Mouse (Mus musculus): Measurements from ENCODE around the gene Trim41. TPM values are rescaled to one million over a fixed set of nuclear protein-coding genes. Genes with fewer than 3 reads are reported as not detected.

The Trim41 gene
- polyA plus RNA-seq, 1 experiment from 2014 or later, result 7.5 TPM

DNA sequence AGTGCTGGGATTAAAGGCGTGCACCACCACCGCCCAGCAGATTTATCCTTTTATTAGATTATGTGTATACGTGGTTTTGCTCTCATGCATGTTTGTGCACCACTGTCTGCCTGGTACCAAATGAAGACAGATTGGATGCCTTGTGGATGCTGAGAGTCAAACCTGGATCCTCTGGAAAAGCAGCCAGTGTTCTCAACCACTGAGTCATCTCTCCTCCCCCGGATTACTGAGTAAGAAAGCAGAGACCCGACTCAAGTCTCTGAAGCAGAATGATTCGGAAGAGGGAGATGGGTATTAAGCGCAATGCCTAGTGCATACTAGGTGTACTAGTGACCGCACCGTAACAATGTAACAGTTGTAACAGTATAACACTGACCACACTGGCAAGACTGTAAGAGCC, 53.0 kb downstream of the Trim41 start:
- H3K27ac ChIP-seq (replicated peaks), result no peak overlapping the region
- H3K4me1 ChIP-seq, result no peaks in the 10 kb centered on the region
- H3K9me3 ChIP-seq (replicated peaks), result no peaks in the 10 kb centered on the region
- no peak overlapping the region for H3K9ac ChIP-seq
- H3K27me3 ChIP-seq, result no peaks in the 10 kb centered on the region
- H3K4me3 ChIP-seq (replicated peaks), result no peak overlapping the region
- H3K4me2 ChIP-seq (replicated peaks), result no peak overlapping the region
- 91% methylated on average over 9 of the region's 9 CpGs for WGBS
- H3K36me3 ChIP-seq, result no peaks in the 10 kb centered on the region
- no peak for ATAC-seq (ENCODE audit: insufficient number of reproducible peaks, low FRiP score, low TSS enrichment, low read depth)

DNA sequence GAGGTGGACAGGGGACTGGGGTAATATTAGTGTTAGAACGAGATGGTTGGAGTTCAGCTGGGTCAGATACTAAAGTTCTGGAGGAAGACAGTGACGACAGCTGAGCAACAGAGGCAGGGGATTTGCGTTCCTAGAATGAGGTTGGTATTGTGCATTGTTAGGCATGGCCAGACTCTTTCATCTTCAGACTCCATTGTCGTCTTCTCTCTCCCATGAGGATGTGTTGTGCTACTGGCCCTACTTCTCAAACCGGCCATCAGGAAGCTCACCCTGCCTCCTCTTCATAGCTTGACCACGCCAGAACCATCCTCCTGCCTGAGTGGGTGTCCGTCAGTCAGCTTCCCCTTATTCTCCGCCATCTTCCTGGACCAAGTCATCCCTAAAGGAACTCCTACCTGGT, 58.1 kb downstream of the Trim41 start:
- H3K9ac ChIP-seq, result no peak overlapping the region
- no peaks in the 10 kb centered on the region for H3K4me1 ChIP-seq
- H3K27me3 ChIP-seq, result no peaks in the 10 kb centered on the region
- ATAC-seq (ENCODE audit: insufficient number of reproducible peaks, low FRiP score, low TSS enrichment, low read depth), result no peak
- no peaks in the 10 kb centered on the region for H3K36me3 ChIP-seq
- H3K9me3 ChIP-seq (replicated peaks), result no peaks in the 10 kb centered on the region
- no peak overlapping the region for H3K4me3 ChIP-seq (replicated peaks)
- no peak overlapping the region for H3K4me2 ChIP-seq (replicated peaks)
- WGBS, result 81% methylated on average over 8 of the region's 8 CpGs
- no peak overlapping the region for H3K27ac ChIP-seq (replicated peaks)

Other genes with a start within 250 kb of the Trim41 start
- 718 and 762 TPM in 2 replicates for gene Rack1, start 17.0 kb downstream of the Trim41 start, polyA plus RNA-seq (2015; fragmentation: Nextera tagmentation; extraction: Ambion mirVana)
- 5.4 and 5.8 TPM in 2 replicates for gene Trim7, start 8.8 kb upstream of the Trim41 start, polyA plus RNA-seq (2015; fragmentation: Nextera tagmentation; extraction: Ambion mirVana)
- 2.3 and 4.9 TPM in 2 replicates for gene Gm12184, start 9.3 kb upstream of the Trim41 start, polyA plus RNA-seq (2015; fragmentation: Nextera tagmentation; extraction: Ambion mirVana)
- gene Irgm1, start 54.3 kb upstream of the Trim41 start, polyA plus RNA-seq (2015; fragmentation: Nextera tagmentation; extraction: Ambion mirVana), result 8.3 and 8.8 TPM in 2 replicates
- 0.20 and 0.49 TPM in 2 replicates for gene Gm5431, start 84.9 kb upstream of the Trim41 start, polyA plus RNA-seq (2015; fragmentation: Nextera tagmentation; extraction: Ambion mirVana)
- 2.1 and 8.5 TPM in 2 replicates for gene Psme2b, start 128.8 kb upstream of the Trim41 start, polyA plus RNA-seq (2015; fragmentation: Nextera tagmentation; extraction: Ambion mirVana)
- not detected in 2 replicates for gene Olfr56, start 161.5 kb upstream of the Trim41 start, polyA plus RNA-seq (2015; fragmentation: Nextera tagmentation; extraction: Ambion mirVana)
- gene 9930111J21Rik1, start 162.0 kb upstream of the Trim41 start, polyA plus RNA-seq (2015; fragmentation: Nextera tagmentation; extraction: Ambion mirVana), result 0.49 and 0.75 TPM in 2 replicates
- gene Gm12185, start 174.9 kb upstream of the Trim41 start, polyA plus RNA-seq (2015; fragmentation: Nextera tagmentation; extraction: Ambion mirVana), result not detected in 2 replicates
- gene Tgtp1, start 176.8 kb upstream of the Trim41 start, polyA plus RNA-seq (2015; fragmentation: Nextera tagmentation; extraction: Ambion mirVana), result 0.24 and 0.42 TPM in 2 replicates
- gene 9930111J21Rik2, start 233.9 kb upstream of the Trim41 start, polyA plus RNA-seq (2015; fragmentation: Nextera tagmentation; extraction: Ambion mirVana), result 0.83 and 0.91 TPM in 2 replicates
- 0.21 TPM in 2 replicates for gene Tgtp2, start 246.9 kb upstream of the Trim41 start, polyA plus RNA-seq (2015; fragmentation: Nextera tagmentation; extraction: Ambion mirVana)